Mouse (Mus musculus) cerebellum, adult 9-11 months (tissue): ENCODE results near the gene Igf1r.
"Not testable (repeated sequence)": the region's sequence is repeated elsewhere in the genome, so short reads cannot be mapped to it uniquely, and the experiment has no call there.

Experiments
- DNase-seq: peaks from one replicate; pipeline ENCODE4 v3.0.0; 2022

The Igf1r gene

GRCm38 (mm10) chr7:68275838-68276731 is 323.5 kb downstream of the Igf1r start:
- DNase-seq: no peak

GRCm38 (mm10) chr7:68277054-68277896 is 324.6 kb downstream of the Igf1r start:
- no peak for DNase-seq

DNA sequence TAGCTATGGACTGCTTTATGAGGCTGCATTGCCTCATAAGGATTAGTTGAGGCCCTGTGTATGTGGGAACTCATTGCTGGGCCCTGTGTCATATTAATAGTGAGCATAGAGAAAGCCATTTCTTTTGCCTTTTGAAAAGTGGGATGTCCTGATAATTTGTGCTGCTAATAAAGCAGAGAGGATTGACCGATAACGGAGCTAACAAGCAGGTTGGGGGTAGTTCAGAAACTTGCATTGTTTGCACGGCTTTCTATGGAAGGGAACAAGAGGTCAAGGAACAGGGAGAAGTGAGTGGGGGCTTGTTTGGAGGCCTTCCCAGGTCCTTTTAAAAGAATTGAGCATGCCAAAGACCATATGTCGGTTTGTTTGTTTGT is 325.3 kb downstream of the Igf1r start:
- DNase-seq: no peak

DNA sequence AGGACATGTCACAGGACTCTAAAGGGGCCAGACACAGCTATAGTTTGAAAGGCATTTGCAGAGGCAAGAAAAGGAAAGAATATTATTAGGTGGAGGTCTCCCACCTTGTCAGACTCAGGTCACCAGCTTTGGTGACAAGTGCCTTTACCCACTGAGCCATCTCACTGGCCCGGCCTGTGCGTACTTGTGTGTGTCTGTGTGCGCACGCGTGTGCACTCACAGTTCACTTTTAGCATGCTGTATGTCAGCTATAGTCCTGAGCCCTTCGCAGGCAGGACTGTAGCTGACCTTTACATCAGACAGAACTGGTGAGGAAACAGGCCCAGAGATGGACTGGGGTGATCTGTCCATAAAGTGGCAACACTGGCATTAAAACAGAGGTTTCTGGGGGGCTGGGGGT is 325.8 kb downstream of the Igf1r start:
- DNase-seq: no peak

DNA sequence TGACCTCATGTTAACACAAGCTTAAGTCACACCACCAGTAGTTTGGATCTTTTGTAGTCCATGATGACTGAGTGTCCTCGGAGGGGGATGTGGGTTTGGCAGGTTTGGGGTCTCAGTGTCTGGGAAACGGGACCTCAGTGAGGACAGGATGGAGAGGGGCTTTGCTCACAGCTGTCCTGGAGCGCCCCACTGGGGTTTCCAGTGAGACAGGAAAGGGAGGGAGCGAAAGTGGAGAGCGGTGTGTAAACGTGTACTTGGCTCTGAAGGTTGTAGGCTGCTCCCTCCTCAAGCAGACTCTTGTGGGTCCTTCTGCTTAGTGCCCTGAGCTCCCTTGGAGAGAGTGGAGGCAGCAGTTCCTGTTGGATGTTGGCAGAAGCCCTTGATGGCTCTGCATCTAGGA is 326.3 kb downstream of the Igf1r start:
- DNase-seq: no peak

DNA sequence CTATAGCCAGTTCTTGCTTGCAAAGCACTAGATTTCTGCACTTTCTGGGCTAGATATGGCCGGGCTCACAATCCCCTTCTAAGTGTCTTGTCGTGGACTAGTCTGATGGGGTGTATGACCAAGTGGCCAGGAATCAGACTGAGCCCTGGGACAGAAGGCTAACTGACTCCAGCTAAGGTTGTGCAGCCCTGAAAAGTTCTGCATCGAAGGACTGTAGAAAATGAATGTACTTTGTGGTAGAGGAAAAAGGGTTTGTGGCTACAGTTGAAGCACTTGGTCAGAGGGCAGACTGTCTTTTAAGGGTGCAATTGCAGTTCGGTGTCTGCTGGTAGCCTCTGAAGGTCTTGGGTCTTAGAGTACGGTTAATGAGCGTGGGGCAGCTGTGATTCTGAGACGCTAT is 326.9 kb downstream of the Igf1r start:
- no peak for DNase-seq

DNA sequence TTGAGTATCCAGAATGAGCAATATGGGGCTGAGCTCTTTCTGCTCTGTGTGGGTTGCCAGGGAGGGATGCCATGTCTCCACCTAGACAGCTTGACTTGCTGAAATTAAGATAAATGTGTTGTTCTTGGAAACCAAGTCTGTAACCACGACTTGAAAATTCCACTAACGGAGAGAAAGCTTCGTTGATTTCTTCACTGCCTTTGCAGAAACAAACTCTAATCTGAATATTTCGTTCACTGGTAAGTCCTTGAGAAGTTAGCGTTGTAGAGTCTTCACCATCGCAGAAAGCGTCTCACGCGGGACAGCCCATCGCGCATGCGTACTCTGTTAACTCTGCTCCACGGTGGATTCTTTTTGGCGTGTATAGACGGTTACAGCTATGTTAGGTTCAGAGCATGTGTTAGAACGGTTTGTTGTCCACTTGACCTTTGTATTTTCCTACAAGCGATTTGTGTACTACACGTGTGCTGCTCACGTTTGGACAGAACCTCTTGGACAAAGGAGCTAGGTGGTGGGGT is 327.8 kb downstream of the Igf1r start:
- DNase-seq: no peak

DNA sequence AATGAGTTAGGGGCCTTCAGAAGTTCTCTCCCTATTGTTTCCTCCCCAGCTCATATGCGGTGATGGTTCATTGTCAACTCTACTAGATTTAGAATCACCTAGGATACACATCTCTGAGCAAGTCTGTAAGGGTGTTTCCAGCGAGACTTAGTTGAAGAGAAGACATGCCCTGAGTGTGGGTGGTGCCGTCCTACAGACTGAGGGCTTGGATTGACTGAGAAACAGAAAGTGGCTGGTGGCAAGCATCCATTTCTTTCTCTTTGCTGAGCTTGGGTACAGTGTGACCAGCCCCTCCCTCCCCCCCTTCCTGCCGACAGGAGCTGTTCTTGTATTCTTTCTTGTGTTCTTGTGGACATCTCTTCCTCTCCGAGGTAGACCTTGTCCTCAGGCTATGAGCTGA is 328.7 kb downstream of the Igf1r start:
- DNase-seq: no peak

DNA sequence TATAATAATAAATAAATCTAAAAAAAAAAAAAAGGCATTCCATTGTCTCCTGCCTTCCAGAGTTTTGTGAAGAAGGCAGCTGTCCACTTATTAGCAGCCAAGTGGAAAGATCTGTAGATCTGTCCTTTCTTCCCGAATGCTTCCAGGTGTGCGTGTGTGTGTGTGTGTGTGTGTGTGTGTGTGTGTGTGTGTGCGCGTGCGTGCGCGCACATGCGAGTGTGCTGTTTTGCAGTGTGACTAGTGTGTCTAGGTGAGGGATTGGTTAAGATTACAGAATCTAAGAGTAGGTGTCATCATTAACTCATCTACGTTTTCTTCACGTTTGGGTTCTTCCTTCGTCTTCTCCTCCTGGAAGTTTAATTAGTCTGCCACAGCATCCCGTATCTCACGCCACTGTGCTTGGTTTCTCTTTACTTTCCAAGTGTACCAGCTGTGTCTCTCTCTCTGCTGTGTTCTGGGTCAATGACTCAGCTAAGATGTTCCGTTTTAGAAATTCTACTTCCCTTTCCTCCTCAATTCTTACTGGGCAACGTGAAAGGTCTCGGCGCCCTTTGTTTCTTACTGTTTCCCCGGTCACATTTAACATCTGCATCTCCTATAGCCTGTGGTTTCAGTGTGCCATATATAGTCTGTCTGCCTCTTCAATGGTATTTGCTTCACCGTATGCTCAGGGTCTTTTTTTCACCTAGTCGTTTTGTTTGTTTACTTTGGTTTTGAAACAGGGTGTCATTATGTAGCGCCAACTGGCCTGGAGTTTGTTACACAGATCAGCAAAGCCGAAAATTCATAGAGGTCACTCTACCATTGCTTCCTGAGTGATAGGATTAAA is 329.9 kb downstream of the Igf1r start:
- no peak for DNase-seq

DNA sequence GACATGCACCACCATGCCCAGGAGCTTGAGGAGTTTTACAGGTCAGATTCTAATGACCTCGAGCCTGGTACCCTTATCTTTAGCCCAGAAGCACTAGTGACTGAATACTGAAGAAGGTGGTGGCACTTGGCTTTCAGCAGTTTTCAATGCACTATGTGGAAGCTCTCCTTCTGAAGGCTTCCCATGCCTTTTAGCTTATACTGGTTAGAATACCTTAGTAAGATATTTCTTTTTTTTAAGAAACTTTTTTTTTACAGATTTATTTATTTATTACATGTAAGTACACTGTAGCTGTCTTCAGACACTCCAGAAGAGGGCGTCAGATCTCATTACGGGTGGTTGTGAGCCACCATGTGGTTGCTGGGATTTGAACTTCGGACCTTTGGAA is 330.5 kb downstream of the Igf1r start:
- not testable (repeated sequence) for DNase-seq
